Comparison of ENCODE assay signal across 7 mouse cellular contexts in the genomic region with DNA sequence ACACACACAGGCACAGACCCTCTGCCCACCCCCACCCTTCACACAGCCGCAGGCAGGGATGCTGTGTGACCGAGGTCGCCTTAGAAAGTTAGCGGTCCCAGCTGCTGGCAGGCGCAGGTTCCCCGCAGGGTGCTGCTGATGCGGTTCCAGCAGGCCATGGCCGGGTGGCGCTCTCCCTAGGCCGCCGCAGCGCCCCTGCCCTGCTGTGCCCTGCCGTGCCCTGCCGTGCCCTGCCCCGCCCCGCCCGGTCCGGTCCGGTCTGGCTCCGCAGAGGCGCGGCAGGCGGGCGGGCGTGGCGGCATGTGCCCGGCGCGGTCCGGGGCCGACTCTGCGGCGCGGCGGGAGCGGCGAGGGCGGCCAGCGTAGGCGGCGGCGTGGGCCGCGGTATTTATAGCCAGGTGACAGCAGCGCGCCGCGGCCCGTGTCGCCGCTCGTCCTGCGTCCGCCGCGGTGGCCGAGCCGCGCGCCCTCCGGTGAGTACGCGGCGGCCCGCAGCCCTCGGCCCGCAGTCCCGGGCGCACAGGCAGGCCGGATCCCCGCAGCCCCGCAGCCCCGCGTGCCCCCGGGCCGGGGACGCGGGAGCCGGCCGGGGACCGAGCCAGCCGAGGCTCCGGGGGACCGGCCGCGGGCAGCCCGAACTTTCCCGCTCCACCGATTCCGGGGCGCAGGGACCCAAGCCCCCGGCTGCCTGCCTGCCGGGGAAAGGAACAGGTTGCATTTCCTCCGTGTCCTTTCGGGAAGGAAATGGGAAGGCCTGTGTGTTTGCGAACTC. TPM values are rescaled to one million over a fixed set of nuclear protein-coding genes. Genes with fewer than 3 reads are reported as not detected.
DNase-seq lines count a peak whose midpoint lies in the region; ATAC-seq lines count a peak whose summit lies in the region.

TSS of gene Tmem117 (plus strand) at position 403 of the 772 bp plus-strand sequence.

- intact Hi-C loops in left cerebral cortex, postnatal 4 days (cut with DNase I), result no loop called here

- H3K4me1 ChIP-seq in forebrain, embryonic 15.5 days, result peaks cover 7% of the 10 kb centered on the region; the same call in 1 of the 2 replicates
- peaks cover 4% of the 10 kb centered on the region for H3K4me1 ChIP-seq in midbrain, embryonic 10.5 days

- 1% methylated on average over 84 of the region's 96 CpGs for WGBS in forebrain, embryonic 15.5 days
- WGBS in midbrain, embryonic 10.5 days, result 1% methylated on average over 87 of the region's 96 CpGs

- H3K4me3 ChIP-seq in forebrain, embryonic 15.5 days, result peak within 1 kb of the TSS; percentile 66
- H3K4me3 ChIP-seq in midbrain, embryonic 10.5 days, result peak within 1 kb of the TSS; percentile 79

- H3K9ac ChIP-seq in forebrain, embryonic 15.5 days (replicated peaks), result peak within 1 kb of the TSS; percentile 63

- DNase-seq in R1 (ENCODE audit: low read depth, low spot score), result peak; percentile 69
- DNase-seq in cerebellum, adult 11 months, result peak; percentile 54
- DNase-seq in heart, postnatal 4 days, result peak; percentile 53
- DNase-seq in left cerebral cortex, postnatal 4 days, result peak; percentile 46
- peak; percentile 55 for DNase-seq in midbrain, embryonic 10.5 days (ENCODE audit: low spot score)
- DNase-seq in testis, postnatal 10 days (ENCODE audit: low spot score), result peak; percentile 72

- H3K27me3 ChIP-seq in forebrain, embryonic 15.5 days, result peaks cover 10% of the 10 kb centered on the region
- peaks cover 43% of the 10 kb centered on the region for H3K27me3 ChIP-seq in midbrain, embryonic 10.5 days (ENCODE audit: low read depth, poor library complexity, severe bottlenecking)

- H3K36me3 ChIP-seq in forebrain, embryonic 15.5 days, result no peaks in the 10 kb centered on the region
- no peaks in the 10 kb centered on the region for H3K36me3 ChIP-seq in midbrain, embryonic 10.5 days

- H3K27ac ChIP-seq in forebrain, embryonic 15.5 days (replicated peaks), result no peak within 1 kb of the TSS
- H3K27ac ChIP-seq in midbrain, embryonic 10.5 days (replicated peaks), result peak within 1 kb of the TSS; percentile 84

- ATAC-seq in forebrain, embryonic 15.5 days (replicated peaks), result peak; percentile 80

- H3K9me3 ChIP-seq in forebrain, embryonic 15.5 days, result no peaks in the 10 kb centered on the region
- no peaks in the 10 kb centered on the region for H3K9me3 ChIP-seq in midbrain, embryonic 10.5 days (replicated peaks)

- peak within 1 kb of the TSS; percentile 100 for H3K4me2 ChIP-seq in forebrain, embryonic 15.5 days (replicated peaks)

RNA-seq across cellular contexts. Expression of gene Tmem117, which starts in this region (rescaled TPM):
- 2.9 and 4.5 TPM in 2 replicates for polyA plus RNA-seq in forebrain, embryonic 15.5 days (2015; fragmentation: Nextera tagmentation; extraction: Ambion mirVana)
- total RNA-seq in heart, postnatal 4 days (2021), result 1 to 10 TPM; 8.1 to 9.2 TPM
- total RNA-seq in left cerebral cortex, postnatal 4 days (2021), result 1 to 10 TPM; 9.5 to 9.9 TPM
- polyA plus RNA-seq in midbrain, embryonic 10.5 days (2016; fragmentation: Nextera tagmentation; extraction: Ambion mirVana), result 1.1 and 1.7 TPM in 2 replicates
